Mouse (Mus musculus): ENCODE data around the gene Mgmt.

Gene Mgmt

GRCm38 (mm10) chr7:137001783-137002182 lies 107.4 kb downstream of the Mgmt start:
- DNase-seq (ENCODE audit: extremely low spot score), result no peak

DNA sequence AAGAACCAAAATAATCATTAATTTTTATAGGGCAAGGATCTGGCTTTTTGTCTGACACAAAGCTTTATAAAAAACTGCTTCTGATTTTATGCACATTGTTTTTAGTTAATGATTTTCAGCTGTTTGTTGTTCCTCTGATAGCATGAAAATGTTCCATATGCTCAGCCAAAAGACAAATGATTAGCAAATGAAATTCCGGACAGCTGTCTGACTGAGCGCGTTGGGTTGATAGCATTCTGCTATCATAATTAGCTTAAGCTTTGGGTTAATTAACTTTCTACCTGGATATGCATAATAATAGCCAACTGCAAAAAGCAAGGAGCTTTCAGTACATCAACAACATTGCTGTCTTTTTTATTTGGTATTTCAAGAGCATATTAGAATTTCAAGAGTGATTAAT lies 108.0 kb downstream of the Mgmt start:
- DNase-seq (ENCODE audit: extremely low spot score), result no peak

DNA sequence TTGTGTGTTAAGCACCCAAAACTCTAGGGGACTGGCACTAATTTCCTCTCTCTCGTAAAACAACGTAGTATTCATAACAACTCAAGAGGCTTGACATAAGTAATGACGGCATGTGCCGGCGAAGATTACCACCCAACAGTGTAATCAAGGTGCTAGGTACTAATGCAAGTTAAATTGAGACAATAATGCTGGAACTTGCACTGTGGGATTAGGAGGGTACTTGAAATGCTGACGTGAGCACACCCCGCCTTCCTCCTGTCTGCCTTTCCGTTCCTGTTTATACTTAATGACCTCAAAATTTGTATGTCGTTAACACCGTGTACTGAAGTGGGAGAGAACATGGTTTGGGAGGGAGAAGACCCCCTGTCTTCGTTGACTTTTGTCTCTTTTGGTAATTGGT lies 110.9 kb downstream of the Mgmt start:
- DNase-seq (ENCODE audit: extremely low spot score), result no peak

DNA sequence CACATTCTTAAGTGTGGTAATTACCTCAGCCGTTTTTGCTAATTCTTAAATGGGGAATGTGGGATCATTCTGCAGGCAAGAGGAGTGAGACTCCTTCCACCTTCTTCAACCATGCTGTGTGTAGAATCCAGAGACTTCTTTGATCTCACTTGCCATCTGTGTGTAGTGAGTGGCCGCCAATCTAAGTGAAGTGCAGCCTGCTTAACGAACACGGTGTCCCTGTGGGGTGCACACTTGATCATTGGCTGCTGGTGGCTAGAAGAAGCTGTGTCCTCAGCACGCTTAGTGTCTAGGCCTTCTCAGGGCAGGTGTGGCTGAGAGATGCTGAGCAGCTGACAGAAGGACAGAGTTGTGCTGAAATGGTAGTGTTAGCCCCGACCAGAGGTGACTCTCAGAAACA lies 113.9 kb downstream of the Mgmt start:
- DNase-seq (ENCODE audit: extremely low spot score), result no peak

DNA sequence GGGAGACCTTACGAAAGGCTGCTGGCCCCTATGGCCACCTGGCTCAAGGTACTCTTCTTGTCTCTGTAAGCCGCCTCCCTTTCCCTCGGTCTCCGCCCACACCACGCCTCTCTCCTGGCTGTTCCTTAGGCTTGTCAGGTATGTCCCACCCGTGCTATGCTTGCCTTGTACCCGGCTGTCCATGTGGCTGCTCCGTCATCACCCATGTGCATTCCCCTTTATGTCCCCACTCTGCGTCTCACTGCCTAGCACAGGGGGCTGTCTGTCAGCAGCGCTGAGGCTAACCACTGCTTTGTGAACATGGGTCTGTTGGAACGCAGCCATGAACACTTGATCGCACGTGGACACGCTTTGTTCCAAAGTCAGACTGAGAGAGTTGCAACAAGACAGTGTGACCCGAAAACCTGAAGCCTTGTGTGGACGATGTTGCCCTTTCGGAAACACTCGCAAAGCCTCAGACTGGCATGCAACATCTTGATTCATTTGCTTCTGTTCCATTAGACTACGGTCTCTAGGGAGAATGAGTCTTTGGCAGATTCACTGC lies 115.4 kb downstream of the Mgmt start:
- no peak for DNase-seq (ENCODE audit: extremely low spot score)

GRCm38 (mm10) chr7:137010451-137010850 lies 116.0 kb downstream of the Mgmt start:
- no peak for DNase-seq (ENCODE audit: extremely low spot score)

GRCm38 (mm10) chr7:137012687-137013086 lies 118.3 kb downstream of the Mgmt start:
- DNase-seq (ENCODE audit: extremely low spot score), result no peak

- DNase-seq (ENCODE audit: extremely low spot score), result no peak
Measured at GRCm38 (mm10) chr7:137013433-137013832, 119.0 kb downstream of the Mgmt start.

- no peak for DNase-seq (ENCODE audit: extremely low spot score)
Measured at GRCm38 (mm10) chr7:137018614-137019013, 124.2 kb downstream of the Mgmt start.

DNA sequence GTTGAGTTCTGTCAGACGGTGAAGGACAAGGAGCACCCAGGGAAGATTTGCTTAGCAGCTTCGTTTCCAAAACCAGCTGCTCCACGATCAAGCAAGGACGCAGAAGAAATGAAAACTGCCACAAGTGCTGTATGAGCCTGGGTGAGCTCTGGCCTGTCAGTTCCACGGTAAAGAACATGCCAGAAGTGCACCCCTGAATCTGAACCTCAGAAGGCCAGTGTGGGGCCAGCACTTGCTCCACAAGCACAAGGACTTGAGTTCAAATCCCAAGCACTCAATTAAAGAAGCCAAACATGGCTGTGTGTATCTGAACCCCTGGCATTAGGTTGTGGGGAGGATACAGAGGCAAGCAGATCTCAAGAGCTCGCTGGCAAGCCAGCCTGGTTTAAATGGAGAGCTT lies 125.8 kb downstream of the Mgmt start:
- no peak for DNase-seq (ENCODE audit: extremely low spot score)

GRCm38 (mm10) chr7:137030789-137031188 lies 136.4 kb downstream of the Mgmt start:
- DNase-seq (ENCODE audit: extremely low spot score), result no peak

DNA sequence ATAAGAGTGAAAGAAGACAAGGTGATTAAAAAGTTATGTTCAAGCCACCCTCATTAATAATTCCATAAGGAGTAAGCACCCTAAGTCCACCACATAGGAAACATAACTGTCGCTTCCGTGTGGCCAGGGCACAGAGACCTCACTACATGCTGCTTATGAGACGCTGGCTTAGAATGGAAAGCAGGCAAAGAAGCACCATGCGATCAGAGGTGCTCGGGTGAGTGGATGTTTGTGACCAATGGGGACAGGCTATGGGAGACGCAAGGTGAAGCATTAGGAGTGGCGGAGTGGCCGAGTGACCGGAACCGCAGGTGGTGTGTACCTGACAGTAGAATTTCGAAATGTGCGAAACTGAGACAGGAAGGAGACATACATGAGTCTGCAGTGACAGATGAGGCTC lies 138.8 kb downstream of the Mgmt start:
- DNase-seq (ENCODE audit: extremely low spot score), result no peak

GRCm38 (mm10) chr7:137034986-137035385 lies 140.6 kb downstream of the Mgmt start:
- no peak for DNase-seq (ENCODE audit: extremely low spot score)

DNA sequence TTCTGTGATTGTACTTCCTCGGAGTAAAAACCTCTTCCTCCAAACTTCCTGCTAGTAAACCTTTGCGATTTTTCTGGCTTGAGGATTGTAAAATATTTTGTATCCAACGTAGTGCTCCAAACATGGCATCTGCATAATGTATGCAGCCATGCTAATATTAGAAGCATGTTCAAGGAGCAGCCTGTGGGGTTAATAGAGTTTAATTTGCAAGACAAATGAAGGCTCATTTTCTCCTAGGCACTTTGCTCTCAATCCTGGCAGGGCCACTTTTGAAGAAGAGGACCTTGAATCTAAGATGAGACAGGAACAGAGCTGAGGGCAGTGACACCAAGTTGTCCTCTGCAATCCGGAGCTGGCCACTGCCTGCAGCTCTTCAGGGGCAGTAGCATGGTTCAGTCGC lies 141.5 kb downstream of the Mgmt start:
- no peak for DNase-seq (ENCODE audit: extremely low spot score)

GRCm38 (mm10) chr7:137037471-137037870 lies 143.1 kb downstream of the Mgmt start:
- no peak for DNase-seq (ENCODE audit: extremely low spot score)

DNA sequence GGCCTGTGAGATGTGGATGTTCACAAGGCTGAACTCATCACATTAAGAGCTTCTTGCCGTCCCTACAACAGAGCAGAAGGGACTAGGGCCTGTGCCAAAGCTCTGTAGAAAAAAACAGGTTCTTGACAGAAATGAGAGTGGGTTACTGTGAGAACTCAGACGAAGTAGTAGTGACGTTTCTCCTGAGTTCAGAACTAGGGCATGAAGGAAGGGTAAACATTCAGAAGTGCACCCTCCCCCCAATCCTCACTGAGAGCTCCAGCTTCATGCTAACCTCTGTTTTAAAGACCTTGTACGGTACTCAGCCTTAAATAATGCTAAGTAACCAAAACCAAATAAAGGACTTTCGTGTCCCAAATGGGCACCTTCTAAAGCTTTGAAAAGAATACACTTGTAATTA lies 143.5 kb downstream of the Mgmt start:
- no peak for DNase-seq (ENCODE audit: extremely low spot score)

DNA sequence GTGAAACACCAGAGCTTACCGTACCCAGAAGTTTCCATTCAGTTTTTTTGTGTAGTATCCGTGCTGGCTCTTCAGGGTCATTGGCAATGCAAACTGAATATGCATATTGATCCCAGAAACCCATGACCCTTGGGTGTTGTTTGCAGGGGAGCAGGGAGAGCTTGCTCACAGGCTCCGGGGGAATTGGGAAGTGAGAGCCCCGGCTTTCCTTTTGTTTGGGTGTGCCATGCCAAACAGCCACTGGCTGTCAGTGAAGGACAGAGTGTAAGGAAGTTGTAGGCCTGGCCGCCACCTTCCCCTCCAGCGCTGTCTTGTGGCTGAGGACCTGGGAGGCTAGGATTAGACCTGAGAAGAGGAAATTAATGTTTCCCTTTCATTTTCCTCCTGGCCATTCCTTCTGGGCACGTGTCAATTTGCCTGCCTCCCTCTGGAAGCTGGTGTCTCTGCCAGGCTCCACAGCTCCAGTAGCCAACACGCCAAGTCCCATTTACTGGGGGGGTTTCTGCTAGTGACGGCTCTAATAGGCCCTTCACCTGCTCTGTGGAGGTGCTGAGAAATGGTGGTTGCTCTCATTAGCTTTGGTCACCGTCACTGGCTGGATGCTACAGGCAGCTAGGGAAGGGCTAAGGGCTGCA lies 144.0 kb downstream of the Mgmt start:
- DNase-seq (ENCODE audit: extremely low spot score), result no peak

DNA sequence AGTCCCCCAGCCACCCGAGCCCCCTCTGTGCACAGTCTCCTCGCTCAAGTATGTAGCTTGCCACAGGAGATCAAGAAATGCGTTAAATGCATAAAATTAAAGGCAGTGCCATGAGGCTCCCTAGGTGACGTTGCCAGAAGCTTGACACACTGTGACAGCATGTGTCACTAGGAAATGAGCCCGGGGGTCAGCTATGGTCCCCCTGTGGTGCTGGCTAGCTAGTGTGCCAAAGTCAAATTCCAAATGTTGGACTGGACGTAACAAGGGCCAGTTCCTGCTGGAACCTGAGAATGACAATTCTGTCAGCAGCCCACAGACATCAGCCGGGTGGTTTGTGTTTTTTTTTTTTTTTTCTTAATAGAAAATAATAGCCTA lies 144.5 kb downstream of the Mgmt start:
- DNase-seq (ENCODE audit: extremely low spot score), result no peak

- DNase-seq (ENCODE audit: extremely low spot score), result no peak
Measured at GRCm38 (mm10) chr7:137040646-137041045, 146.2 kb downstream of the Mgmt start.

- DNase-seq (ENCODE audit: extremely low spot score), result no peak
Measured at GRCm38 (mm10) chr7:137046891-137047290, 152.5 kb downstream of the Mgmt start.

- no peak for DNase-seq (ENCODE audit: extremely low spot score)
Measured at GRCm38 (mm10) chr7:137048086-137048922, 153.9 kb downstream of the Mgmt start.

GRCm38 (mm10) chr7:137054343-137054742 lies 159.9 kb downstream of the Mgmt start:
- DNase-seq (ENCODE audit: extremely low spot score), result no peak

- no peak for DNase-seq (ENCODE audit: extremely low spot score)
Measured at GRCm38 (mm10) chr7:137056126-137056525, 161.7 kb downstream of the Mgmt start.
